Mouse (Mus musculus) olfactory bulb, adult 2 months (tissue): Measurements from ENCODE around the gene Stx4a. TPM values are rescaled to one million over a fixed set of nuclear protein-coding genes. Genes with fewer than 3 reads are reported as not detected.

ENCODE experiments used
- H3K27ac ChIP-seq: fragments of 200-500 bp; 2 replicates; pipeline ENCODE4 v1.5.1; 2012; ENCODE audit warnings: low read depth, low read length; ENCODE audit not compliant: insufficient read depth
- H3K4me1 ChIP-seq: fragments of 200-500 bp; 2 replicates; pipeline ENCODE4 v1.6.1; 2012; ENCODE audit warnings: low read length; ENCODE audit not compliant: control insufficient read depth, insufficient read depth
- H3K4me3 ChIP-seq: fragments of 200-500 bp; 2 replicates; pipeline ENCODE4 v1.5.1; 2012; ENCODE audit warnings: mild to moderate bottlenecking, low read depth, low read length, moderate library complexity; ENCODE audit not compliant: insufficient read depth
- CTCF ChIP-seq: fragments of 200-500 bp; IDR thresholded peaks from 2 replicates; pipeline ENCODE4 v1.5.1; 2012; ENCODE audit warnings: low read depth, mild to moderate bottlenecking, low read length, moderate library complexity; ENCODE audit not compliant: insufficient read depth
- POLR2A ChIP-seq: fragments of 200-500 bp; IDR thresholded peaks from 2 replicates; pipeline ENCODE4 v1.6.1; 2012; ENCODE audit warnings: mild to moderate bottlenecking, low read depth, low read length, moderate library complexity; ENCODE audit not compliant: insufficient read depth
- WGBS: fragments of 180-500 bp; shearing (Covaris S2); methylation state at CpG from one replicate; pipeline ENCODE4 v1.1.7; 2018; 5-methylcytosine and 5-hydroxymethylcytosine counted together
- polyA plus RNA-seq: library from polyadenylated mRNA; stranded (reverse); fragments of >200 nt; gene quantifications from 2 replicates; pipeline ENCODE4 v1.2.4, GENCODE M21; 2012; ENCODE audit warnings: low replicate concordance; ENCODE audit not compliant: missing spikeins, insufficient read depth, insufficient read length

Stx4a gene
- polyA plus RNA-seq, 1 experiment = not detected

- peak overlapping the region; percentile 82 for H3K27ac ChIP-seq
- TF ChIP-seq CTCF (no peak), POLR2A (no peak)
- H3K4me1 ChIP-seq = peaks cover 3% of the 10 kb centered on the region; the same call in 1 of the 2 replicates
- WGBS = 4% methylated on average over 20 of the region's 20 CpGs
- peak overlapping the region; percentile 90 for H3K4me3 ChIP-seq
These were observed 50.9 kb downstream of the Stx4a start for GRCm38 (mm10) chr7:127874812-127875626.

DNA sequence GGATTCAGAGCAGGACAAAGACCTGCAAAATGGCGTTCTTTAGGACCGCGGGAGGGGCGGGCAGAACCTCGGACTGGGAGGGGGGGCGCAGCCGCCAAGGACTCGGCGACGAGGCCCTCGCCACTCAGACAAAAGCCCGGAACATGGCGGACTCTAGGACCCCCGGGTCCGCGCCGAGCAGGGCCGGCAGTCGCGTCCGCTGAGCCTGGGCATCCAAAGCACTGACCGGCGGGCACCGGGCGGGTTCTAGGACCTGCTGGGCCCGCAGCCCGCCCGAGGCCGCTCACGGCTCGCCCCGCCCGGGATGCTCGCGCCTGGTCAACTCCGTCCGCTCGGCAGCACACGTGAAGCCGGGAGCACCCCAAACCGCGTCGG lies 51.5 kb downstream of the Stx4a start:
- H3K4me1 ChIP-seq = peaks cover 3% of the 10 kb centered on the region; the same call in 1 of the 2 replicates
- H3K27ac ChIP-seq = peak overlapping the region; percentile 82
- TF ChIP-seq CTCF (no peak), POLR2A (no peak)
- WGBS = under 1% methylated on average over 40 of the region's 43 CpGs
- H3K4me3 ChIP-seq = peak overlapping the region; percentile 90

DNA sequence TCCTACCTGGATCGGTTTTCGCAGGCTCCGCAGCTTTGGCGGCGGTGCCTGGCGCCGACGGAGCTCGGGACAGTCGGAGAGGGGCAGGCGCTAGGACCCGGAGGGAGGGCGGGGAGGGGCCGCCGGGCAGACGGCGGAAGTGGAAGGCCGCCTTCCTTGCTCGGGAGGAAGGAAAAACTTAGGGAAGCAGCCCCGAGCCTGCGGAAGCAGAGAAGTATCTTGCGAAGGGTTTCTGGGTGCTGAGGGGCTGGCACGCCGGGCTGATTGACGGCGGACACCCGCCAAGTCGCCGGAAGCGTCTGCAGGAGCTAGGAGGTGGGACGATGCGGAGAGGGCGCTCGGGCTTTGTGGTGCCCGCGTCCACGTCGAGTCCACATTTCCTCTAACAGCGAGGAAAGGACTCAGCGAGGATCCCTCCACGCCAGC lies 52.0 kb downstream of the Stx4a start, which contains the start of gene Zfp646:
TSS of gene Zfp646 (plus strand) at position 181 of the 426 bp plus-strand sequence.
- under 1% methylated on average over 41 of the region's 41 CpGs for WGBS
- H3K4me1 ChIP-seq = peaks cover 3% of the 10 kb centered on the region; the same call in 1 of the 2 replicates
- peak within 1 kb of the TSS; percentile 86 for H3K27ac ChIP-seq

DNA sequence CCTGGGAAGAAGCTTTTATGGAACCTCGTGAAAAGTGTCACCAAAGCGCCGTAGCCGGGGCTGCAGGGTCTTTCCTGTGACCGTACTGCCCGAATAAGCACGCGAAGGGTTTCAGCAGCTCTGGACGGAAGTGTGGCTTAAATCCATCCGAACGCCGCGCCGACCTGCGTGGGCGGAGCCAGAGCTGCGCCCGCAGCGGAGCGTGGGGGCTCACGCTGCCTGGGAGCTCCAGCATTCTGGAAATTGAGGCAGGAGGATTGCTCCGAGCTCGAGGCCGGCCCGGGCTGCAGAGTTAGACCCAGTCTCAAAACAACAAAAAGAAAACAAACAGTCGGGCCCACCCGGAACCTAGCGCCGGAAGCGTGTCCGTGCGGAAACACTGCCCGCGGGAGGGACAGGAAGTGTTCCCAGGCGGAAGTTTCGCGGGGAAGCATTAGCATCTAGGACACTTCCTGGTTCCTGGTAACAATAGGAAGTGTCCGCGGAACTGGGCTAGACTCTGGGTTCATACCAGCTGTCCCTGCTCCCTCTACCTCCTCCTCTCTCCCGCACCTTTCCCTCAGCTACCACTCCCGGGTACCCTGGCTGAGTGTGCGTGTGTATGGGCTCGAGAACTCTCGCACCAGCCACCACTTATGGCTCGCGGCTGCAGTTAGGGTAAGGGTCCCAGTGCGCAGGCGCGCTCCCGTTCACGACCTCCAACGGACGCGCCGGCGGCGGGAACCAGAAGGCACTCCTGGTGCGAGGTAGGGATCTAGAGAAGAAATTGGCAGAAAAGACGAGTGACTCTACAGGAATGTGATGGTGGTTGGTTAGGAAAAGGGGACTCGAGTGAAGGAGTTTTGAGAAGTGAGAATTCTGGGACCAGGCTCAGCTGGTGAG lies 52.6 kb downstream of the Stx4a start, which contains the start of gene Zfp668:
TSS of gene Zfp668 (minus strand) at position 362 of the 882 bp plus-strand sequence.
- under 1% methylated on average over 60 of the region's 60 CpGs for WGBS
- Histone ChIP-seq H3K27ac (peak within 1 kb of the TSS; percentile 86), H3K4me1 (peaks cover 3% of the 10 kb centered on the region; the same call in 1 of the 2 replicates), H3K4me3 (peak within 1 kb of the TSS; percentile 90)
- no peak for TF ChIP-seq POLR2A
- no peak for TF ChIP-seq CTCF

More for the DNA sequence above, 52.0 kb downstream of the Stx4a start, which contains the start of gene Zfp646:
- TF ChIP-seq POLR2A (no peak), CTCF (no peak)
- H3K4me3 ChIP-seq = peak within 1 kb of the TSS; percentile 90

- Histone ChIP-seq H3K27ac (no peak overlapping the region), H3K4me3 (no peak overlapping the region), H3K4me1 (peaks cover 17% of the 10 kb centered on the region)
- WGBS = 96% methylated on average over 9 of the region's 9 CpGs
- TF ChIP-seq POLR2A (no peak), CTCF (no peak)
These were observed 55.2 kb downstream of the Stx4a start for GRCm38 (mm10) chr7:127879301-127879700.

GRCm38 (mm10) chr7:127880431-127880830 lies 56.3 kb downstream of the Stx4a start:
- no peak overlapping the region for H3K27ac ChIP-seq
- TF ChIP-seq CTCF = no peak
- TF ChIP-seq POLR2A = no peak
- no peak overlapping the region for H3K4me3 ChIP-seq
- peaks cover 20% of the 10 kb centered on the region for H3K4me1 ChIP-seq
- 84% methylated on average over 12 of the region's 12 CpGs for WGBS

DNA sequence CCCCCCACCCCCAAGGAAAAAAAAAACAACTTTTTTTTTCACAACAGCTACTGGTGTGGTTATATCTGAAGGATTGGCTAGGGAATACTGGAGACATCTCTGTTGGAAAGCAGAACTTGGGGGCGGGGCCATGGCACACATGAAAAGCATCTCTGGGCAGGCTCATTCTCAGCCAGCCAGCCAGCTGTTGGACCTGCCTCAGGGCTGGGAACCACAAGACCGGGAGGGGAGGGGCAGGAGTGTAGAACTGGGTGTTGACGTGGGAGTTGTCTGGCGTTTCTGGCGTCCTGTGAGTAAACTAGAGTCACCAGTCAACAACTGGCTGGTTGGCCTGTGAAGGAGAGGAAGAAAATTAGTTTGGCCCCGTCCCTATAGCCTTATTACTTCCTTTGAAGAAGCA lies 61.9 kb downstream of the Stx4a start:
- peaks cover 22% of the 10 kb centered on the region for H3K4me1 ChIP-seq
- no peak overlapping the region for H3K4me3 ChIP-seq
- H3K27ac ChIP-seq = no peak overlapping the region
- 32% methylated on average over 6 of the region's 6 CpGs for WGBS
- TF ChIP-seq POLR2A (no peak), CTCF (no peak)

GRCm38 (mm10) chr7:127886551-127886950 lies 62.5 kb downstream of the Stx4a start:
- Histone ChIP-seq H3K27ac (no peak overlapping the region), H3K4me3 (no peak overlapping the region), H3K4me1 (peaks cover 22% of the 10 kb centered on the region)
- WGBS = 89% methylated on average over 6 of the region's 6 CpGs
- TF ChIP-seq POLR2A (no peak), CTCF (no peak)

DNA sequence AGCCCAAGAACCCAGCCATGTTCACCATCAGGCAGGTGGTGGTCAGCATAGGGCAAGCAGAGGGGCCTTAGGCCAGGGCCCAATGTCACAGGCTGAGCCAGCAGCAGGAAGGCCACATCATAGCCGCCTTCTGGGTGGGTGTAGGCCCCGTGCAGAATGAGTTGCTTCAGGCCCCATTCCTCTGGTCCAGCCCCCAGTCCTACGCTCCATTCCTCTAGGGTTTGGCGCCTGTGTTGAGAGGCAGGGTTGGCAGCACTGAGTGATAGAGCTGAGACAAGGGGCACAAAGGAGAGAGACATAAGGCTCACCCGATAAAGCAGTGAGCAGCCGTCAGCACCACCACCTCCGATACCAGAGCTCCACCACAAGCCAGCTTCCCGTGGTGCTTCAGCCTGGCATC lies 63.1 kb downstream of the Stx4a start:
- 81% methylated on average over 8 of the region's 8 CpGs for WGBS
- Histone ChIP-seq H3K4me3 (no peak overlapping the region), H3K4me1 (peaks cover 22% of the 10 kb centered on the region), H3K27ac (no peak overlapping the region)
- no peak for TF ChIP-seq CTCF
- no peak for TF ChIP-seq POLR2A

DNA sequence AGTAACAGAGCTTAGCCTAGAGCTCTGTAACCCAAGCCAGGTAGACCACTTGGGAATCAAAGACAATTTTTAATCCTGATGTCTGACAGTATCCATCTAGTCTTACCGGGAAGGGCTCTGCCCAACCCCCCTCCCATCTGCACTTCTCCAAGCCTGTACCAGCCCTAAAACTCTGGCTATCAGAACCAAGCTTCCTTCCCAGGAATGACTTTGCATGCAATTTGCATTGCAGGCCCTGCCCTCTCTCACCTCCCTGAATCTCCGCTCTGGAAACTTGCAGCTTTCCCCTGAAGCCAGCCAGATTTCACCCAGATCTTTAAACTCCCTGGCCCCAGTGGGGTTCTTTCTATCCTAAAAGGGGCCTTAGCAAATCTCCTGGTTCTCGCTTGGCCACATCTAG lies 63.7 kb downstream of the Stx4a start:
- TF ChIP-seq CTCF = no peak
- TF ChIP-seq POLR2A = no peak
- WGBS = 77% methylated on average over 3 of the region's 3 CpGs
- peaks cover 22% of the 10 kb centered on the region for H3K4me1 ChIP-seq
- H3K27ac ChIP-seq = no peak overlapping the region
- no peak overlapping the region for H3K4me3 ChIP-seq
